8 mouse cellular contexts compared by ENCODE assay signal in the genomic region with DNA sequence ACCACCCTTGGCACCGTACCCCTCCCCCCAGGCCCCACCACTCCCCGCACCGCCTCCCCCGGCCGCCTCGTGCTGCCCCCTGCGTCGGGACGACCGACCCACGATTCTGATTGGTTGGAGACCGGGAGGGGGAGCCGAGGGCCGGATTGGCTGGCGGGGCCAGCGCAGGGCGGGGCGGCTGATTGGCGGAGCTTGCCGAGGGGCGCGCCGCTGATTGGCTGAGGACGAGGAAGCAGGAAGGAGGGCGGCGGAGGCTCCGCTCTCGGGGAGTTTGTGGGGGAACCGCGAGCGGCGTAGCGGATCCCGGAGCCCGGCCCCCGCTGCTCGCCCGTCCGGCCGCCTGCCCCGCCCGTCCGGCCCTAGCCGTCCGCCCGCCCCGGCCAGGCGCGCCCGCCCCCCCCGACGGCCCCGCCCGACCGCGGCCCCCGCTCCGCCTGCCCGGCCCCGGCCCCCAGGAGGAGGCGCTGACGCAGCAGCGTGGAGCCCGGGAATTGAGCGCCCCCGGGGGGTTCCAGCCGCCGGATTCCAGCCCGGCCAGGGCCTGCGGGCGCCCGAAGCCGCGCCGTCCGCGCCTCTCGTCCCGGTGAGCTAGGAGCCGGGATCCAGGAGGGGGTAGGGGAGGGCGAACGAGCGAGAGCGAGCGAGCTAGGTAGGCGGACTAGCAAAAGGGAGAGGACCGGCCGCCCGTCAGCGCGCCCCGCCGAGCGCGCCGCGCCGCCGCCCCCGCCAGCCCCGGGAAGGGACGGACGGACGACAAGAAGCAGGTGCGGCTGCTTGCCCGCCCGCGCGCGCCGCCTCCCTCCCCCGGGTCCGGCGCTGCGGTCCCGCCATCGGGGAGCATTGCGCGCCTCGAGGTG. TPM values are rescaled to one million over a fixed set of nuclear protein-coding genes. Genes with fewer than 3 reads are reported as not detected.
DNase-seq lines count a peak whose midpoint lies in the region; ATAC-seq and TF ChIP-seq lines count a peak whose summit lies in the region.

No protein-coding gene starts in this region.

- TF ChIP-seq EP300 in heart, postnatal 0 days (IDR thresholded peaks at IDR 0.05; ENCODE audit: low read depth) = no peak
- no peak for TF ChIP-seq EP300 in liver, postnatal 0 days (IDR thresholded peaks at IDR 0.05; ENCODE audit: low read depth)

- H3K4me3 ChIP-seq in E14TG2a.4 (replicated peaks; ENCODE audit: low read length) = peak overlapping the region; percentile 87
- peak overlapping the region; percentile 96 for H3K4me3 ChIP-seq in forebrain, embryonic 12.5 days (replicated peaks)
- H3K4me3 ChIP-seq in heart, postnatal 0 days (ENCODE audit: low read depth, low read length) = peak overlapping the region; percentile 94
- peak overlapping the region; percentile 95 for H3K4me3 ChIP-seq in liver, postnatal 0 days (ENCODE audit: low read depth, low read length)
- H3K4me3 ChIP-seq in neural tube, embryonic 14.5 days (ENCODE audit: low read depth, low read length) = peak overlapping the region; percentile 90

- no peak for TF ChIP-seq CTCF in E14TG2a.4 (conservative IDR thresholded peaks at IDR 0.05; ENCODE audit: low read length)
- TF ChIP-seq CTCF in heart, postnatal 0 days (IDR thresholded peaks at IDR 0.05; ENCODE audit: low read depth) = no peak
- TF ChIP-seq CTCF in liver, postnatal 0 days (IDR thresholded peaks at IDR 0.05; ENCODE audit: low read depth) = peak; percentile 33

- H3K36me3 ChIP-seq in E14TG2a.4 (ENCODE audit: insufficient read depth, low read length) = no peaks in the 10 kb centered on the region
- H3K36me3 ChIP-seq in forebrain, embryonic 12.5 days (replicated peaks) = no peaks in the 10 kb centered on the region
- no peaks in the 10 kb centered on the region for H3K36me3 ChIP-seq in heart, postnatal 0 days (replicated peaks; ENCODE audit: control insufficient read depth, insufficient read depth, low read length)
- H3K36me3 ChIP-seq in liver, postnatal 0 days (replicated peaks; ENCODE audit: insufficient read depth, low read length) = no peaks in the 10 kb centered on the region
- H3K36me3 ChIP-seq in neural tube, embryonic 14.5 days (ENCODE audit: control insufficient read depth, insufficient read depth, low read length) = no peaks in the 10 kb centered on the region

- H3K9ac ChIP-seq in forebrain, embryonic 12.5 days = peak overlapping the region; percentile 95
- peak overlapping the region; percentile 85 for H3K9ac ChIP-seq in heart, postnatal 0 days (replicated peaks; ENCODE audit: low read depth, low read length)
- H3K9ac ChIP-seq in liver, postnatal 0 days (replicated peaks) = peak overlapping the region; percentile 89
- peak overlapping the region; percentile 90 for H3K9ac ChIP-seq in neural tube, embryonic 14.5 days (replicated peaks; ENCODE audit: low read depth, low read length)

- 1% methylated on average over 103 of the region's 120 CpGs for WGBS in forebrain, embryonic 12.5 days
- 0% methylated on average over 85 of the region's 120 CpGs for WGBS in heart, postnatal 0 days
- WGBS in liver, postnatal 0 days (ENCODE audit: insufficient replicate concordance) = under 1% methylated on average over 44 of the region's 120 CpGs
- WGBS in neural tube, embryonic 14.5 days = under 1% methylated on average over 68 of the region's 120 CpGs

- peaks cover 74% of the 10 kb centered on the region for H3K4me1 ChIP-seq in E14TG2a.4 (replicated peaks; ENCODE audit: low read depth, low read length)
- H3K4me1 ChIP-seq in forebrain, embryonic 12.5 days = peaks cover 65% of the 10 kb centered on the region
- peaks cover 26% of the 10 kb centered on the region for H3K4me1 ChIP-seq in heart, postnatal 0 days (ENCODE audit: control insufficient read depth, insufficient read depth)
- peaks cover 64% of the 10 kb centered on the region for H3K4me1 ChIP-seq in liver, postnatal 0 days (ENCODE audit: insufficient read depth)
- peaks cover 35% of the 10 kb centered on the region for H3K4me1 ChIP-seq in neural tube, embryonic 14.5 days (ENCODE audit: control insufficient read depth, insufficient read depth, low read length)

- peak; percentile 90 for DNase-seq in c-Kit-positive CD71-positive TER-119-positive erythroid progenitor cells, embryonic 14.5 days (ENCODE audit: low spot score)
- peak; percentile 93 for DNase-seq in heart, postnatal 0 days (ENCODE audit: low spot score)
- DNase-seq in kidney, postnatal 4 days = peak; percentile 97 to 99
- peak; percentile 97 for DNase-seq in liver, postnatal 0 days
- peak; percentile 98 for DNase-seq in testis, postnatal 10 days (ENCODE audit: low spot score)

- H3K27ac ChIP-seq in forebrain, embryonic 12.5 days = peak overlapping the region; percentile 89
- H3K27ac ChIP-seq in heart, postnatal 0 days (ENCODE audit: low read depth) = peak overlapping the region; percentile 71
- peak overlapping the region; percentile 94 for H3K27ac ChIP-seq in liver, postnatal 0 days (ENCODE audit: low read depth)
- peak overlapping the region; percentile 86 for H3K27ac ChIP-seq in neural tube, embryonic 14.5 days (ENCODE audit: low read depth, low read length)

- peak; percentile 94 for ATAC-seq in forebrain, embryonic 12.5 days (ENCODE audit: low FRiP score)
- ATAC-seq in heart, postnatal 0 days (ENCODE audit: insufficient read depth, low read depth) = peak; percentile 91
- ATAC-seq in liver, postnatal 0 days = peak; percentile 90
- peak; percentile 92 for ATAC-seq in neural tube, embryonic 14.5 days (ENCODE audit: low read depth)

- peaks cover 89% of the 10 kb centered on the region for H3K27me3 ChIP-seq in E14TG2a.4 (ENCODE audit: insufficient read depth, low read length)
- H3K27me3 ChIP-seq in forebrain, embryonic 12.5 days = peaks cover 52% of the 10 kb centered on the region
- H3K27me3 ChIP-seq in heart, postnatal 0 days (ENCODE audit: control insufficient read depth, insufficient read depth, low read length) = peaks cover 44% of the 10 kb centered on the region
- peaks cover 42% of the 10 kb centered on the region for H3K27me3 ChIP-seq in liver, postnatal 0 days (ENCODE audit: insufficient read depth, low read length)
- H3K27me3 ChIP-seq in neural tube, embryonic 14.5 days (ENCODE audit: control insufficient read depth, insufficient read depth, low read length) = peaks cover 30% of the 10 kb centered on the region

- H3K9me3 ChIP-seq in E14TG2a.4 (ENCODE audit: low read length) = no peaks in the 10 kb centered on the region
- H3K9me3 ChIP-seq in forebrain, embryonic 12.5 days = no peaks in the 10 kb centered on the region
- H3K9me3 ChIP-seq in heart, postnatal 0 days (replicated peaks; ENCODE audit: control insufficient read depth, low read length) = no peaks in the 10 kb centered on the region
- H3K9me3 ChIP-seq in liver, postnatal 0 days (ENCODE audit: low read length) = no peaks in the 10 kb centered on the region
- no peaks in the 10 kb centered on the region for H3K9me3 ChIP-seq in neural tube, embryonic 14.5 days (ENCODE audit: control insufficient read depth, low read length)

- peak overlapping the region; percentile 93 for H3K4me2 ChIP-seq in forebrain, embryonic 12.5 days
- peak overlapping the region; percentile 100 for H3K4me2 ChIP-seq in heart, postnatal 0 days (ENCODE audit: low read depth, low read length)
- peak overlapping the region; percentile 100 for H3K4me2 ChIP-seq in liver, postnatal 0 days (ENCODE audit: low read depth, low read length)
- peak overlapping the region; percentile 99 for H3K4me2 ChIP-seq in neural tube, embryonic 14.5 days (ENCODE audit: low read depth, low read length)

RNA-seq across cellular contexts. Expression of gene Bahd1, which starts 1.2 kb away (rescaled TPM):
- 5.5 TPM in 2 replicates for polyA plus RNA-seq in forebrain, embryonic 12.5 days (2016; fragmentation: Nextera tagmentation; extraction: Ambion mirVana)
- total RNA-seq in heart, postnatal 0 days (2014; rRNA removed; ENCODE audit: low replicate concordance) = 9.4 and 11.7 TPM in 2 replicates
- 1.6 and 1.9 TPM in 2 replicates for polyA plus RNA-seq in heart, postnatal 0 days (2015; fragmentation: Nextera tagmentation; extraction: Ambion mirVana)
- polyA plus RNA-seq in liver, postnatal 0 days (2015; fragmentation: Nextera tagmentation; extraction: Ambion mirVana) = 2.4 and 2.5 TPM in 2 replicates
- polyA plus RNA-seq in neural tube, embryonic 14.5 days (2014; fragmentation: Nextera tagmentation; extraction: Ambion mirVana) = 1.8 and 2.2 TPM in 2 replicates

RNA-seq across cellular contexts. Expression of gene Chst14, which starts 24.9 kb away (rescaled TPM):
- 12.9 and 14.7 TPM in 2 replicates for polyA plus RNA-seq in forebrain, embryonic 12.5 days (2016; fragmentation: Nextera tagmentation; extraction: Ambion mirVana)
- total RNA-seq in heart, postnatal 0 days (2014; rRNA removed; ENCODE audit: low replicate concordance) = 10.8 and 15.3 TPM in 2 replicates
- 12.8 and 14.3 TPM in 2 replicates for polyA plus RNA-seq in heart, postnatal 0 days (2015; fragmentation: Nextera tagmentation; extraction: Ambion mirVana)
- polyA plus RNA-seq in liver, postnatal 0 days (2015; fragmentation: Nextera tagmentation; extraction: Ambion mirVana) = 4.0 and 4.5 TPM in 2 replicates
- 3.5 and 8.5 TPM in 2 replicates for polyA plus RNA-seq in neural tube, embryonic 14.5 days (2014; fragmentation: Nextera tagmentation; extraction: Ambion mirVana)

RNA-seq across cellular contexts. Expression of gene Ivd, which starts 39.6 kb away (rescaled TPM):
- 50.8 and 56.3 TPM in 2 replicates for polyA plus RNA-seq in forebrain, embryonic 12.5 days (2016; fragmentation: Nextera tagmentation; extraction: Ambion mirVana)
- total RNA-seq in heart, postnatal 0 days (2014; rRNA removed; ENCODE audit: low replicate concordance) = 154 and 163 TPM in 2 replicates
- 84.2 and 92.2 TPM in 2 replicates for polyA plus RNA-seq in heart, postnatal 0 days (2015; fragmentation: Nextera tagmentation; extraction: Ambion mirVana)
- 47.0 and 50.4 TPM in 2 replicates for polyA plus RNA-seq in liver, postnatal 0 days (2015; fragmentation: Nextera tagmentation; extraction: Ambion mirVana)
- 37.7 and 41.2 TPM in 2 replicates for polyA plus RNA-seq in neural tube, embryonic 14.5 days (2014; fragmentation: Nextera tagmentation; extraction: Ambion mirVana)

Comparison
In these comparisons a context has a peak if more than half of its experiments do, and no peak if none do; other contexts are left out.
1. Peak in every context shown above with its lines: DNase-seq, ATAC-seq, H3K4me3 ChIP-seq and H3K27ac ChIP-seq.